Mouse (Mus musculus) bone marrow, adult 2 months (tissue): ENCODE results near the gene Rab27a. TPM values are rescaled to one million over a fixed set of nuclear protein-coding genes. Genes with fewer than 3 reads are reported as not detected.
"Not testable (repeated sequence)": the region's sequence is repeated elsewhere in the genome, so short reads cannot be mapped to it uniquely, and the experiment has no call there.

Experiments
- H3K27ac ChIP-seq: fragments of 200-500 bp; 2 replicates; pipeline ENCODE4 v1.5.1; 2012; ENCODE audit warnings: low read depth, mild to moderate bottlenecking, control low read depth, inconsistent platforms, low read length; ENCODE audit not compliant: control insufficient read depth, poor library complexity, insufficient read depth
- H3K4me1 ChIP-seq: fragments of 200-500 bp; 2 replicates; pipeline ENCODE4 v1.6.1; 2011; ENCODE audit warnings: low read length; ENCODE audit not compliant: control insufficient read depth, insufficient read depth
- H3K4me3 ChIP-seq: fragments of 200-500 bp; replicated peaks from 2 replicates; pipeline ENCODE3; 2011; ENCODE audit warnings: mild to moderate bottlenecking, low read depth, low read length, control low read depth; ENCODE audit not compliant: control insufficient read depth
- CTCF ChIP-seq: fragments of 200-500 bp; IDR thresholded peaks from 2 replicates; pipeline ENCODE4 v1.5.1; 2011; ENCODE audit warnings: low read length, control low read depth; ENCODE audit not compliant: control insufficient read depth, insufficient read depth
- POLR2A ChIP-seq: fragments of 200-500 bp; IDR thresholded peaks from 2 replicates; pipeline ENCODE4 v1.6.1; 2011; ENCODE audit warnings: low read depth, mild to moderate bottlenecking, control low read depth, low read length, borderline replicate concordance; ENCODE audit not compliant: control insufficient read depth
- WGBS: fragments of 180-500 bp; shearing (Covaris S2); methylation state at CpG from one replicate; pipeline ENCODE4 v1.1.7; 2018; 5-methylcytosine and 5-hydroxymethylcytosine counted together
- polyA plus RNA-seq: library from polyadenylated mRNA; stranded (reverse); fragments of >200 nt; gene quantifications from 2 replicates; pipeline ENCODE4 v1.2.4, GENCODE M21; 2011; ENCODE audit warnings: low replicate concordance; ENCODE audit not compliant: missing spikeins, insufficient read depth, insufficient read length

The Rab27a gene
- polyA plus RNA-seq, 1 experiment, result 33.6 TPM

GRCm38 (mm10) chr9:73073169-73073568 is 28.5 kb downstream of the Rab27a start:
- 3% methylated on average over 5 of the region's 5 CpGs for WGBS
- Histone ChIP-seq H3K27ac (peak overlapping the region; percentile 92), H3K4me1 (peaks cover 12% of the 10 kb centered on the region; the same call in 1 of the 2 replicates)

GRCm38 (mm10) chr9:73079349-73079748 is 34.7 kb downstream of the Rab27a start:
- H3K4me1 ChIP-seq, H3K27ac ChIP-seq, H3K4me3 ChIP-seq: not testable (repeated sequence)
- WGBS, result 82% methylated on average over 11 of the region's 12 CpGs

More at GRCm38 (mm10) chr9:73073169-73073568, 28.5 kb downstream of the Rab27a start:
- peak overlapping the region; percentile 15 for H3K4me3 ChIP-seq
- TF ChIP-seq POLR2A (no peak), CTCF (no peak)

- 77% methylated on average over 7 of the region's 7 CpGs for WGBS
These were observed 35.2 kb downstream of the Rab27a start for GRCm38 (mm10) chr9:73079801-73080325.

GRCm38 (mm10) chr9:73082291-73083000 is 37.8 kb downstream of the Rab27a start:
- no peak overlapping the region for H3K4me3 ChIP-seq
- TF ChIP-seq POLR2A (no peak), CTCF (no peak)
- H3K27ac ChIP-seq, result no peak overlapping the region
- 81% methylated on average over 8 of the region's 8 CpGs for WGBS
- peaks cover 11% of the 10 kb centered on the region for H3K4me1 ChIP-seq

More at GRCm38 (mm10) chr9:73079801-73080325, 35.2 kb downstream of the Rab27a start:
- TF ChIP-seq CTCF (no peak), POLR2A (no peak)
- Histone ChIP-seq H3K4me1 (peaks cover 8% of the 10 kb centered on the region), H3K4me3 (no peak overlapping the region), H3K27ac (no peak overlapping the region)

GRCm38 (mm10) chr9:73083956-73084355 is 39.3 kb downstream of the Rab27a start:
- Histone ChIP-seq H3K4me3 (no peak overlapping the region), H3K27ac (peak overlapping the region; percentile 75), H3K4me1 (peaks cover 14% of the 10 kb centered on the region)
- TF ChIP-seq CTCF (no peak), POLR2A (no peak)
- 40% methylated on average over 6 of the region's 6 CpGs for WGBS

- H3K4me3 ChIP-seq, result no peak overlapping the region
- WGBS, result 8% methylated on average over 6 of the region's 6 CpGs
- peak overlapping the region; percentile 80 for H3K27ac ChIP-seq
- H3K4me1 ChIP-seq, result peaks cover 16% of the 10 kb centered on the region
- TF ChIP-seq CTCF (no peak), POLR2A (no peak)
These were observed 41.2 kb downstream of the Rab27a start for GRCm38 (mm10) chr9:73085845-73086244.

GRCm38 (mm10) chr9:73087121-73087520 is 42.5 kb downstream of the Rab27a start:
- Histone ChIP-seq H3K4me1 (peaks cover 16% of the 10 kb centered on the region), H3K27ac (peak overlapping the region; percentile 87), H3K4me3 (no peak overlapping the region)
- WGBS, result 37% methylated on average over 8 of the region's 8 CpGs
- TF ChIP-seq CTCF, result no peak
- no peak for TF ChIP-seq POLR2A

- Histone ChIP-seq H3K4me1 (peaks cover 16% of the 10 kb centered on the region), H3K27ac (peak overlapping the region; percentile 87)
- WGBS, result 25% methylated on average over 5 of the region's 5 CpGs
These were observed 42.9 kb downstream of the Rab27a start for GRCm38 (mm10) chr9:73087581-73087980.

GRCm38 (mm10) chr9:73089222-73089920 is 44.7 kb downstream of the Rab27a start:
- H3K4me3 ChIP-seq, result no peak overlapping the region
- H3K4me1 ChIP-seq, result peaks cover 11% of the 10 kb centered on the region
- H3K27ac ChIP-seq, result peak overlapping the region; percentile 92
- WGBS, result 10% methylated on average over 16 of the region's 16 CpGs
- TF ChIP-seq CTCF (no peak), POLR2A (peak; percentile 22; the same call in 1 of the 2 replicates)

More at GRCm38 (mm10) chr9:73087581-73087980, 42.9 kb downstream of the Rab27a start:
- no peak for TF ChIP-seq CTCF
- no peak for TF ChIP-seq POLR2A
- H3K4me3 ChIP-seq, result no peak overlapping the region
